Mouse (Mus musculus): ENCODE measurements at regions not wholly inside any gene's neighbourhood (a gene's known extent, or its start where the extent isn't known, plus 50 kb on each side); places are given as distances from the start of the nearest gene placed in this dataset.
A peak's percentile ranks its signal among the peaks of the same experiment; 100 is the strongest.

GRCm38 (mm10) chr2:50667180-50667579 lies 370.6 kb upstream of the Mmadhc start:
- H3K27ac ChIP-seq (ENCODE audit: low read depth, low read length): no peak overlapping the region
- no peak overlapping the region for H3K4me3 ChIP-seq (ENCODE audit: low read depth, low read length)
- no peaks in the 10 kb centered on the region for H3K9me3 ChIP-seq (ENCODE audit: low read length)
- no peak overlapping the region for H3K9ac ChIP-seq (replicated peaks; ENCODE audit: low read length, poor library complexity, severe bottlenecking)
- ATAC-seq (ENCODE audit: low FRiP score) (no peak), DNase-seq (ENCODE audit: low spot score) (no peak)
- WGBS: 45% methylated on average over 3 of the region's 3 CpGs
- H3K27me3 ChIP-seq (ENCODE audit: insufficient read depth, low read length): no peaks in the 10 kb centered on the region
- H3K36me3 ChIP-seq (ENCODE audit: insufficient read depth, low read length): no peaks in the 10 kb centered on the region
- no peak overlapping the region for H3K4me2 ChIP-seq (ENCODE audit: low read depth, low read length, poor library complexity, severe bottlenecking)
- no peaks in the 10 kb centered on the region for H3K4me1 ChIP-seq (ENCODE audit: insufficient read depth, low read length)
- no peak for TF ChIP-seq CTCF (IDR thresholded peaks at IDR 0.05)

GRCm38 (mm10) chr2:50662504-50662903 lies 365.9 kb upstream of the Mmadhc start:
- DNase-seq (ENCODE audit: low spot score) (no peak), ATAC-seq (ENCODE audit: low FRiP score) (no peak)
- Histone ChIP-seq H3K4me3 (ENCODE audit: low read depth, low read length) (no peak overlapping the region), H3K9ac (replicated peaks; ENCODE audit: low read length, poor library complexity, severe bottlenecking) (no peak overlapping the region), H3K4me2 (ENCODE audit: low read depth, low read length, poor library complexity, severe bottlenecking) (no peak overlapping the region), H3K27ac (ENCODE audit: low read depth, low read length) (no peak overlapping the region), H3K36me3 (ENCODE audit: insufficient read depth, low read length) (no peaks in the 10 kb centered on the region), H3K27me3 (ENCODE audit: insufficient read depth, low read length) (no peaks in the 10 kb centered on the region), H3K9me3 (ENCODE audit: low read length) (no peaks in the 10 kb centered on the region), H3K4me1 (ENCODE audit: insufficient read depth, low read length) (no peaks in the 10 kb centered on the region)
- no peak for TF ChIP-seq CTCF (IDR thresholded peaks at IDR 0.05)
- 80% methylated on average over 1 of the region's 1 CpGs for WGBS

DNA sequence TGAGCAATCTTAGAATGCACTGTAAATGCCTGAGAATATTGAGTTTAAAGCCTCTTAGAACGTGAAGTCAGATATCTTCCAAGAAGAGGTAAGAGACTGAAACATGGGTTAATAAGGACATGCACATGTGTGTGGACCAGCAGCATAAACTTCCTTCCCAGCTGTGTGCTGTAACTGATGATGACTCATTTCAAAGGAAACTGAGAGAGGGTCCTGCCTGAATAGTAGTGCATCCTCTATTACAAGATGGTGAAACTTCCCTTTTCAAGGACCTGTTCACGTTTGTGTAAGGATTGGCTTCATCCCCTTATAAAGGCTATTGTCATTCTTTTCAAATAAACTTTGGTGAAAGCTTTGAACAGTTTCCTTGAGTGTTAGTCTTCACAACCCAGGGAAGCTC lies 363.4 kb upstream of the Mmadhc start:
- no peak for TF ChIP-seq CTCF (IDR thresholded peaks at IDR 0.05)
- Histone ChIP-seq H3K9ac (replicated peaks; ENCODE audit: low read length, poor library complexity, severe bottlenecking) (no peak overlapping the region), H3K4me2 (ENCODE audit: low read depth, low read length, poor library complexity, severe bottlenecking) (no peak overlapping the region), H3K36me3 (ENCODE audit: insufficient read depth, low read length) (no peaks in the 10 kb centered on the region), H3K9me3 (ENCODE audit: low read length) (no peaks in the 10 kb centered on the region), H3K27ac (ENCODE audit: low read depth, low read length) (no peak overlapping the region), H3K27me3 (ENCODE audit: insufficient read depth, low read length) (no peaks in the 10 kb centered on the region), H3K4me1 (ENCODE audit: insufficient read depth, low read length) (no peaks in the 10 kb centered on the region), H3K4me3 (ENCODE audit: low read depth, low read length) (no peak overlapping the region)
- ATAC-seq (ENCODE audit: low FRiP score) (no peak), DNase-seq (ENCODE audit: low spot score) (no peak)
- WGBS: 54% methylated on average over 2 of the region's 2 CpGs

DNA sequence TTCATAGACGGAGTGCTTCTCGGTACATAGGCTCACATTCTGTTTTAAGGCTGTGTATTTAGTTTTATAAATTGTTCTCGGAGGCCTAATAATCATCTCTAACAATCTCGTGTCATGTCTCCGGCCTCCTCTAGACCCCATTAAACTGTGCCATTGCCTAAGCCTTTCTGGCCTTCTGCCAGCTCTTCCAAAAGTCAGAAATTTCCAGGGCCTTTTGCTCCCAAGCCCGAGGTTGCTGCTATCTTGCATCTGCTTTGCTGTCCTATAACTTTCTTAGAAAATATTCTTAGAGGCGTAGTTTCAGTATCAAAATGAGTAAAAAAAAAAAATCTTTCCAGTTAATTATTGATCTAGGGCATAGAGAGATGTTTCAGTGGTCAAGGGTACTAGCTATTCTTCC lies 361.2 kb upstream of the Mmadhc start:
- no peaks in the 10 kb centered on the region for H3K27me3 ChIP-seq (ENCODE audit: insufficient read depth, low read length)
- H3K9ac ChIP-seq (replicated peaks; ENCODE audit: low read length, poor library complexity, severe bottlenecking): no peak overlapping the region
- H3K27ac ChIP-seq (ENCODE audit: low read depth, low read length): no peak overlapping the region
- ATAC-seq (ENCODE audit: low FRiP score): no peak
- no peaks in the 10 kb centered on the region for H3K4me1 ChIP-seq (ENCODE audit: insufficient read depth, low read length)
- H3K9me3 ChIP-seq (ENCODE audit: low read length): no peaks in the 10 kb centered on the region
- DNase-seq (ENCODE audit: low spot score): no peak
- no peak for TF ChIP-seq CTCF (IDR thresholded peaks at IDR 0.05)
- H3K4me3 ChIP-seq (ENCODE audit: low read depth, low read length): no peak overlapping the region
- no peak overlapping the region for H3K4me2 ChIP-seq (ENCODE audit: low read depth, low read length, poor library complexity, severe bottlenecking)
- WGBS: 86% methylated on average over 7 of the region's 7 CpGs
- H3K36me3 ChIP-seq (ENCODE audit: insufficient read depth, low read length): no peaks in the 10 kb centered on the region

DNA sequence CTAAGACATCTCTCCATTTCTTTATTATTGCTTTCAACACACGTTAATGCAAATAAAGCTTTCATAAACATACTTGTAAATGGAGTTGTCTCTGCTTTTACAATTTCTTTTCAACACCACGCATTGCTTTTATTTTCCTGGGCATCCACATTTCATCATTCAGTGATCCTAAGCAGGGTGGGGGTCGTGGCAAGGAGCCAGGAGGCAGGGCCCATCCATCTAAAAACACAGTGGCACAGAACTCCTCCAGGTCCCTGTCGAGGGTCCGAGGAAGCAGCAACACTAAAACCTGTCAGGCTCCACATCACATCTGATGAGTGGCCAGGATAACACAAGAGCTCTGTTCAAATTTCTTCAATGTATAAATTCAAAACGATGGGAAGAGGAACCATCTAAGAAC lies 359.8 kb upstream of the Mmadhc start:
- no peak for TF ChIP-seq CTCF (IDR thresholded peaks at IDR 0.05)
- ATAC-seq (ENCODE audit: low FRiP score): no peak

DNA sequence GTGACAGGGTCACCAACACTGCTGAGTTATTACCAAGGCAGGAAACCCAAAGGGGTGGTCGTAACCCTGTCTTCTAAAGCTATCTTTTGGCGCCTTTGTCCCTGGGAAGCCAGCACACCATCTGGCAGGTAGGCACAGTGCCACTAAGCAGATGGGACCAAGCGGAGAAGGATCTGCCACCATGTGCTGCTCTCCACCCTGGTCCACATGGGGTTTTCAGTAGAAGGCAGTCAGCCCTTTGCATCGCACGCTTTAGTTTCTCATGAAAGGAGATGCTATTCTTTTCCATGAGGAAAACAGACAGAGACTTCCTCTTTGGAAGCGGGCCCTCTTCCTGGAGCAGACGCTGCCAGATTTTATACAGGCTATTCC lies 358.3 kb upstream of the Mmadhc start:
- Histone ChIP-seq H3K9me3 (ENCODE audit: low read length) (no peaks in the 10 kb centered on the region), H3K9ac (replicated peaks; ENCODE audit: low read length, poor library complexity, severe bottlenecking) (no peak overlapping the region), H3K4me1 (ENCODE audit: insufficient read depth, low read length) (no peaks in the 10 kb centered on the region), H3K36me3 (ENCODE audit: insufficient read depth, low read length) (no peaks in the 10 kb centered on the region), H3K27ac (ENCODE audit: low read depth, low read length) (no peak overlapping the region), H3K4me3 (ENCODE audit: low read depth, low read length) (no peak overlapping the region), H3K4me2 (ENCODE audit: low read depth, low read length, poor library complexity, severe bottlenecking) (no peak overlapping the region), H3K27me3 (ENCODE audit: insufficient read depth, low read length) (no peaks in the 10 kb centered on the region)
- peak; percentile 83 for DNase-seq (ENCODE audit: low spot score)
- WGBS: 69% methylated on average over 7 of the region's 7 CpGs
- no peak for TF ChIP-seq CTCF (IDR thresholded peaks at IDR 0.05)
- peak; percentile 63; the same call in 1 of the 2 replicates for ATAC-seq (ENCODE audit: low FRiP score)

More for the DNA sequence above, 359.8 kb upstream of the Mmadhc start:
- H3K36me3 ChIP-seq (ENCODE audit: insufficient read depth, low read length): no peaks in the 10 kb centered on the region
- no peak for DNase-seq (ENCODE audit: low spot score)
- H3K4me2 ChIP-seq (ENCODE audit: low read depth, low read length, poor library complexity, severe bottlenecking): no peak overlapping the region
- WGBS: 83% methylated on average over 6 of the region's 6 CpGs
- H3K4me3 ChIP-seq (ENCODE audit: low read depth, low read length): no peak overlapping the region
- no peak overlapping the region for H3K27ac ChIP-seq (ENCODE audit: low read depth, low read length)
- no peaks in the 10 kb centered on the region for H3K4me1 ChIP-seq (ENCODE audit: insufficient read depth, low read length)
- no peaks in the 10 kb centered on the region for H3K9me3 ChIP-seq (ENCODE audit: low read length)
- no peaks in the 10 kb centered on the region for H3K27me3 ChIP-seq (ENCODE audit: insufficient read depth, low read length)
- H3K9ac ChIP-seq (replicated peaks; ENCODE audit: low read length, poor library complexity, severe bottlenecking): no peak overlapping the region

Measured in midbrain, postnatal 0 days (tissue).